9 mouse cellular contexts compared by ENCODE assay signal in the genomic region with DNA sequence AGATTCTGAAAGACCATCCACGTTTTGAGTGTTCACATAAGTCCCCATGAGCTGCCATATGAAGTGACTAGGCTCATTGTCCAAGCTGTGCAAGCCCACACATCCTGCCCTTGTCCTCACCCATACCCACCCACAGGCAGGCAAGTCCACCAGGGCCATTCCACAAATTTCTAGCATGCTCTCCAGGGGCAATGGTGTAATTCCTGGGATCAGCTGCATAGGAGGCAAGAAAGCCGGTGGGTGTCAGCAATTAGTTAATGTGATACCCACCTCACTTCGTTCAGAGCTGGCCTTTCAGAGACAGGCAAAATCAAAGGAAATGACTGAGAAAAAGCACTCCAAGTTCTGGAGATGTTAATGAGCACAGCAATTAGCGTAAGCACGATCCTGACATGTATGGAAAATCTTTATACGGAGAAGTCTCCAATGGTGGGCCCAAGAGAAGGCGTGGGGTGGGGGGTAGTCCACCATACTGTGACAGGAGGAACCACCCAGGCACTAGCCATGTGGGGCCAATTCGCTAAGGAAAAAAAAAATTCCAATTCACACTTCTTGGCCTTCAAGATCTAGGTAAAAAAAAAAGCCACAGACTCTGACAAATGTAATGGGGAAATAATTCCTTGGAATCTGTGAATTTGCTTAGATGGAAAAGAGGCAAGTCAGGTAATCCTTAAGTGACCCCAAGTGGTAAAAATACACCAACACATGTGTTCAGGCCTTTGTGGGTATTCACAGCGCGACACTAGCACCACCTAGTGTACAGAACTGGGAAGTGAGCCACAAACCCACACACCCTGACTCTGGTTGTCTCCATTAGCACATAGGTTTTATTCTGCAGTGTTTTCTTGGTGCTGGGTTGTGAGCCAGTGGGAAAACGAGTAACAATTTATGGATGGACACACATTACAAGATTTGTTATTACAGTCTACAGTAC. TPM values are rescaled to one million over a fixed set of nuclear protein-coding genes. Genes with fewer than 3 reads are reported as not detected.
DNase-seq lines count a peak whose midpoint lies in the region; ATAC-seq and TF ChIP-seq lines count a peak whose summit lies in the region.
"Had no signal": no experiment of that assay in that cellular context is flagged by ENCODE, and none has a peak within 500 bp of the region (broad histone marks: within the 10 kb centered on the region; RNA-seq: fewer than 3 reads in every experiment).

No protein-coding gene starts in this region.

- no peaks in the 10 kb centered on the region for H3K4me1 ChIP-seq in cerebellum, adult 2 months (ENCODE audit: control insufficient read depth, insufficient read depth, low read length)
- H3K4me1 ChIP-seq in hindbrain, embryonic 10.5 days (replicated peaks), result peaks cover 14% of the 10 kb centered on the region
- peaks cover 12% of the 10 kb centered on the region for H3K4me1 ChIP-seq in lung, embryonic 16.5 days (replicated peaks; ENCODE audit: control insufficient read depth, insufficient read depth, low read length)

- H3K9me3 ChIP-seq in hindbrain, embryonic 10.5 days, result no peaks in the 10 kb centered on the region
- 0 out of 2 replicates have a peak, but pooled peaks cover 2% of the 10 kb centered on the region for H3K9me3 ChIP-seq in lung, embryonic 16.5 days (ENCODE audit: control insufficient read depth, low read length)

- no peak overlapping the region for H3K4me3 ChIP-seq in cerebellum, adult 2 months (replicated peaks; ENCODE audit: insufficient read depth, low read depth, low read length)
- no peak overlapping the region for H3K4me3 ChIP-seq in hindbrain, embryonic 10.5 days
- no peak overlapping the region for H3K4me3 ChIP-seq in lung, embryonic 16.5 days (ENCODE audit: low read length)
- H3K4me3 ChIP-seq: myocyte had no signal

- peaks cover 30% of the 10 kb centered on the region for H3K36me3 ChIP-seq in hindbrain, embryonic 10.5 days
- H3K36me3 ChIP-seq in lung, embryonic 16.5 days (ENCODE audit: control insufficient read depth, insufficient read depth, low read length), result peaks cover 13% of the 10 kb centered on the region

- TF ChIP-seq CTCF in cerebellum, adult 2 months (IDR thresholded peaks at IDR 0.05; ENCODE audit: borderline replicate concordance, insufficient read depth, low read depth, low read length), result peak; percentile 98

- no peaks in the 10 kb centered on the region for H3K27me3 ChIP-seq in cerebellum, adult 2 months (ENCODE audit: control insufficient read depth, insufficient read depth, low read length)
- H3K27me3 ChIP-seq in hindbrain, embryonic 10.5 days (ENCODE audit: insufficient read depth, poor library complexity, severe bottlenecking), result no peaks in the 10 kb centered on the region
- H3K27me3 ChIP-seq in lung, embryonic 16.5 days (ENCODE audit: control insufficient read depth, insufficient read depth, low read depth, low read length), result no peaks in the 10 kb centered on the region

- H3K27ac ChIP-seq in cerebellum, adult 2 months (ENCODE audit: insufficient read depth, low read length), result no peak overlapping the region
- H3K27ac ChIP-seq in hindbrain, embryonic 10.5 days, result 0 out of 2 replicates have a peak overlapping the region, but pooled peaks have one; percentile 14
- H3K27ac ChIP-seq in lung, embryonic 16.5 days (ENCODE audit: low read length), result no peak overlapping the region

- no peak overlapping the region for H3K4me2 ChIP-seq in lung, embryonic 16.5 days (ENCODE audit: low read depth, low read length)

- no peak for TF ChIP-seq POLR2A in cerebellum, adult 2 months (IDR thresholded peaks at IDR 0.05; ENCODE audit: borderline replicate concordance, insufficient read depth, low read length)

- H3K9ac ChIP-seq in lung, embryonic 16.5 days (ENCODE audit: low read length), result no peak overlapping the region

- peak; percentile 39 for DNase-seq in MEL-GATA-1-ER (ENCODE audit: extremely low read depth, low read depth)
- peak; percentile 70 to 78 for DNase-seq in cerebellum, adult 2 months
- peak; percentile 94 for DNase-seq in forelimb bud, embryonic 11.5 days (ENCODE audit: low read depth, low spot score)
- DNase-seq in hindbrain, embryonic 10.5 days (ENCODE audit: low spot score), result peak; percentile 87
- peak; percentile 81 for DNase-seq in layer of hippocampus, adult 9-11 months
- peak; percentile 56 for DNase-seq in retina, adult 2 months (ENCODE audit: low read depth, low spot score)
- peak; percentile 72 for DNase-seq in thymus, postnatal 25 days

- ATAC-seq in lung, embryonic 16.5 days (ENCODE audit: low read depth), result peak; percentile 80

- WGBS in cerebellum, adult 2 months, result 42% methylated on average over 11 of the region's 11 CpGs
- WGBS in hindbrain, embryonic 10.5 days, result 34% methylated on average over 11 of the region's 11 CpGs
- WGBS in lung, embryonic 16.5 days, result 28% methylated on average over 11 of the region's 11 CpGs

RNA-seq across cellular contexts. Expression of gene Ddx1, which starts 34.4 kb away (rescaled TPM):
- 77.8 and 84.1 TPM in 2 replicates for polyA plus RNA-seq in cerebellum, adult 2 months (2012; rRNA removed)
- polyA plus RNA-seq in hindbrain, embryonic 10.5 days (2016; fragmentation: Nextera tagmentation; extraction: Ambion mirVana), result 144 and 181 TPM in 2 replicates
- 124 and 131 TPM in 2 replicates for polyA plus RNA-seq in lung, embryonic 16.5 days (2015; fragmentation: Nextera tagmentation; extraction: Ambion mirVana)

RNA-seq across cellular contexts. Expression of gene Nbas, which starts 54.3 kb away (rescaled TPM):
- 35.1 and 40.4 TPM in 2 replicates for polyA plus RNA-seq in cerebellum, adult 2 months (2012; rRNA removed)
- 14.0 and 14.9 TPM in 2 replicates for polyA plus RNA-seq in hindbrain, embryonic 10.5 days (2016; fragmentation: Nextera tagmentation; extraction: Ambion mirVana)
- 12.1 and 12.6 TPM in 2 replicates for polyA plus RNA-seq in lung, embryonic 16.5 days (2015; fragmentation: Nextera tagmentation; extraction: Ambion mirVana)

Comparison
In these comparisons a context has a peak if more than half of its experiments do, and no peak if none do; other contexts are left out.
1. DNase-seq: peak in every context shown above with its lines; median percentile 94 in forelimb bud, embryonic 11.5 days; 87 in hindbrain, embryonic 10.5 days; 81 in layer of hippocampus, adult 9-11 months; 74 in cerebellum, adult 2 months; 72 in thymus, postnatal 25 days; 56 in retina, adult 2 months; 39 in MEL-GATA-1-ER.